Comparison of ENCODE assay signal across 8 mouse cellular contexts in genomic region chr17:34215176-34215575, GRCm38 (mm10).
"Had no signal": no experiment of that assay in that cellular context is flagged by ENCODE, and none has a peak within 500 bp of the region (broad histone marks: within the 10 kb centered on the region; RNA-seq: fewer than 3 reads in every experiment).

No protein-coding gene starts in this region.

- DNase-seq: kidney, adult 11 months; liver, embryonic 13.5 days; lung, adult 2 months; lung, postnatal 14 days; midbrain, embryonic 14.5 days; retina, postnatal 1 day; right cerebral cortex, postnatal 25 days had no signal

- ATAC-seq: intestine, embryonic 15.5 days had no signal
